Mouse (Mus musculus) c-Kit-negative CD71-positive TER-119-positive erythroid progenitor cells, embryonic 14.5 days (primary cell): Measurements from ENCODE around the gene Hcrtr1.

Source experiments
- DNase-seq: peaks from one replicate; pipeline ENCODE4 v3.0.0-alpha.2; 2013; ENCODE audit warnings: low read depth, low spot score

Gene Hcrtr1

GRCm38 (mm10) chr4:130139214-130139492 lies at the start of gene Hcrtr1:
Gene Hcrtr1 (minus strand): TSS chr4:130139359.
- DNase-seq, result no peak

- peak; percentile 59 for DNase-seq
These were observed 49.7 kb upstream of the Hcrtr1 start for GRCm38 (mm10) chr4:130188806-130189297.

- no peak for DNase-seq
These were observed 47.7 kb upstream of the Hcrtr1 start for GRCm38 (mm10) chr4:130186891-130187290.

GRCm38 (mm10) chr4:130186450-130186849 lies 47.3 kb upstream of the Hcrtr1 start:
- DNase-seq, result no peak

GRCm38 (mm10) chr4:130183879-130184278 lies 44.7 kb upstream of the Hcrtr1 start:
- DNase-seq, result no peak

GRCm38 (mm10) chr4:130183023-130183422 lies 43.9 kb upstream of the Hcrtr1 start:
- DNase-seq, result no peak

GRCm38 (mm10) chr4:130181886-130182285 lies 42.7 kb upstream of the Hcrtr1 start:
- no peak for DNase-seq

GRCm38 (mm10) chr4:130180909-130181602 lies 41.9 kb upstream of the Hcrtr1 start:
- no peak for DNase-seq

GRCm38 (mm10) chr4:130179876-130180275 lies 40.7 kb upstream of the Hcrtr1 start:
- no peak for DNase-seq

- no peak for DNase-seq
These were observed 38.4 kb upstream of the Hcrtr1 start for GRCm38 (mm10) chr4:130177536-130177935.

GRCm38 (mm10) chr4:130177087-130177486 lies 37.9 kb upstream of the Hcrtr1 start:
- no peak for DNase-seq

GRCm38 (mm10) chr4:130176156-130176720 lies 37.1 kb upstream of the Hcrtr1 start:
- no peak for DNase-seq

GRCm38 (mm10) chr4:130175072-130175711 lies 36.0 kb upstream of the Hcrtr1 start, which contains the start of gene Tinagl1:
Gene Tinagl1 (minus strand): TSS chr4:130175122.
- DNase-seq, result no peak

GRCm38 (mm10) chr4:130174335-130175031 lies 35.3 kb upstream of the Hcrtr1 start:
- DNase-seq, result peak; percentile 65

GRCm38 (mm10) chr4:130173911-130174311 lies 34.8 kb upstream of the Hcrtr1 start:
- peak; percentile 15 for DNase-seq

- peak; percentile 69 for DNase-seq
These were observed 34.1 kb upstream of the Hcrtr1 start for GRCm38 (mm10) chr4:130173060-130173822.

- DNase-seq, result no peak
These were observed 33.0 kb upstream of the Hcrtr1 start for GRCm38 (mm10) chr4:130171951-130172765.

GRCm38 (mm10) chr4:130170362-130170761 lies 31.2 kb upstream of the Hcrtr1 start:
- DNase-seq, result no peak

GRCm38 (mm10) chr4:130169411-130169971 lies 30.3 kb upstream of the Hcrtr1 start:
- DNase-seq, result no peak
